Mouse (Mus musculus): ENCODE data around the gene Eif4e1b.
A peak's percentile ranks its signal among the peaks of the same experiment; 100 is the strongest.
"Not testable (repeated sequence)": the region's sequence is repeated elsewhere in the genome, so short reads cannot be mapped to it uniquely, and the experiment has no call there.

Gene Eif4e1b

GRCm38 (mm10) chr13:54759496-54759895 lies 24.3 kb upstream of the Eif4e1b start:
- DNase-seq (ENCODE audit: low spot score in 2 of 2), result no peak

DNA sequence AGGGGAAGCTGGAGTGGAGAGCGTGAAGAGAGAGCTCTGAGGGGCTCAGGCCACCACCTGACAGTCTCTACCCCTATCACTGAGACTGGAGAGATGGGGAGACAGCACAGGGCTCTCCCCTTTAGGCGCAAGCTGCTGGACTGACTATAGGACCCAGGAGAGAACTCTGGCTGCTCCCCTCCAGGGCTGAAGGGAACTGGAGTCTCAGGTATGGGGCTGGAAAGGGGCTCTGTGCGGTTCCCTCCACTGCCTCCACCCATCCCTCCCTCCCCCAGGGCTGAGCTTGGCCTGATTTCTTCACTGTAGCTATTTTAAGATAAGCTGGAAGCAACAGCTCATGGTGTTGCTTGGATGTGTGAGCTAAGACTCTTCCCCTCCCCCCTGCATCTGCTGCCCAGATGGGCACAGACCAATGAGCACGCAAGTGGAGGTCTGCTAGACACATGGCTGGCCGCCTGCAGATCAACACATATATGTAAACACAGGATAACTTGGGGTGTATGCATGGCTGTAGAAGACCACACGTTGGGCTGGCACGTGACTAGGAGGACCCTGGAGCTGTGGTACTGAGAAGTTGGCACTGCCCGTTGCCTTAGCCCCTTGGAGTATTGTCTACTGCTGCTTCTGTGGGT lies 23.5 kb upstream of the Eif4e1b start:
- DNase-seq (ENCODE audit: low spot score in 2 of 2), result no peak

- DNase-seq (ENCODE audit: low spot score in 2 of 2), result no peak
These were observed 22.9 kb upstream of the Eif4e1b start for GRCm38 (mm10) chr13:54760906-54761305.

- DNase-seq (ENCODE audit: low spot score in 2 of 2), result no peak
These were observed 18.3 kb upstream of the Eif4e1b start for GRCm38 (mm10) chr13:54765281-54766191.

DNA sequence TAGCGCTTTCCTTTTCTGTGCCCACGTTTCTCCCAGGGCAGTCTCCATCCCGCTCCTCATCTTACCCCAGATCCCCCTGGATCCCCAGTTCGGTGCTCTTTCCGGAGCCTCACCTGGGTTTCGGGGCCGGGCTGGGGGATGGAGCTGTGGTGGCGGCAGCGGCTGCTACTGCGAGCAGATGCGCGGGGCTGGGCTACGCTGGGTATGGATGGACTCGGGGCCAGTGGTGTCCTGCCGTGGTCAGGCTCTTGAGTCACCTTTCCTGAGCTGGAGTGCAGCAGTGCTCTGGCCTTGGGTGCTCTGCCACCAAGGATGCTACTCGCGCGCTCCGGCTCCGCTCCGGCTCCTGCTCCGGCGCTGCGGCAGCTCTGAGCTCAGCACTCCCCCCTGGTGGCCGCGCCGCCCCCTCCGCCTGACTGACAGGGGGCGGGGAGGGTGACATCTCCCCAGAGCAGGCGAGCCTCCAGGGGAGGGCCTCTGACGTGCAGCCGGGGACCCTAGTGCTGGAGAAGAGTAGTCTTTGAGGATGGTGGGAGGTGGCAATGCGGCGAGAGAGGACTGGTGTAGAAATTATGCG lies 17.5 kb upstream of the Eif4e1b start, which contains the start of gene Sncb:
Gene Sncb, minus strand, starts transcription at position 404 of the 577 bp plus-strand sequence.
- peak; percentile 46 to 82 for DNase-seq (ENCODE audit: low spot score in 2 of 2)

DNA sequence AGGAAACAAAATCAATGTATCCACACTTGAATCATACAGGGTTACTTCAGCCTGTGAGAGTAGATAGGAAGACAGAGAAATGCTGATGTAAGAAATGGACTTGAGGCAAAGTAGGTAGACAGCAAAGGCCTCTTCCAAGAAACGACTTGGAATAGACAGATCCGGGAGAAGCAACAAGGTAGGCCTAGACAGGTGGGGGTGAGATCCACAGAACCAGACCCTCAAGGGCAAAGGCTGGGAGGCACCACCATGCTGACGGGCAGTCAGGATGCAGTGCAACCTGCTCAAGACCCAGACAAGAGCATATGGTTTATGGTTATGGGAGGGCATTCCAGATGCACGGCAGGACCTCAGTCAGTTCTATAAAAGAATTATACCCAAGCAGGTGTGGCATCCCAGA lies 16.8 kb upstream of the Eif4e1b start:
- no peak for DNase-seq (ENCODE audit: low spot score in 2 of 2)

DNA sequence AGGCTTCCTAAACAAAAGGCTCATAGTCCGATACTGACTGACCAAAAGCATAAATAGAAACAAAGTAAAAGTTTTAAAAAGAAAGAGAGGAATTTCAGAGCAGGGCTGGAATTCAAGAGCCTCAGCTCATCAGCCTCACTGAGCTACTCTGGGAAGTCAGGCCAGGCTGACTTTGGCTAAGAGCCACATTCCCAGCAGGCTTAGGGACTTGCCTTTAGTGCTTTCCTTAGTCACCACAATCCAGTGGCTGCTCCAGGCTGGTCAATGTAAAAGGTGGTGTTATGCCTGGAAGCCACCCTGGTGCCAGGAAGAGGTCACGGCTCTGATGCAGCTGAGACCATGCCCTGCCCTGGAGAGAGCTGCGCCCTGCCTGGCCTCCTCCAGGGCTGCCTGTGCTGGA lies 3.2 kb upstream of the Eif4e1b start:
- no peak for DNase-seq (ENCODE audit: low spot score in 2 of 2)

DNA sequence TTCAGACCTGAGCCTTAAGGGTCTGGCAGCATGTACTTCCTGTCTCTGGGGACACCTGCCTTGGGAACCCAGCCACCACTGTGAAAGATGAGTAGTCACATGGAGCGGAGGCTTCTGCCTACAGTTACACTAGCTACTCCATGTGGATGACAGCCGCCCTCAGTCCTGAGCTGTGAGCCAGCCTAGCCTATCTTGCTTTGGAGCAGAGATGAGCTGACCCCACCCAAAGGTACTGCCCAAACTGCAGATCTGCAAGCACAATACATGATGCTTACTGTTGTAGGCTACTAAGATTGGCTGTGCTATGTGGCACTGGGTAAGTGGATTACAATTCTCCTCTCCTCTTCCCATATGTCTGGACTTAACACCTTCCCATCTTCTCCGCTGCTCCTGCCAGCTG lies 2.7 kb upstream of the Eif4e1b start:
- no peak for DNase-seq (ENCODE audit: low spot score in 2 of 2)

DNA sequence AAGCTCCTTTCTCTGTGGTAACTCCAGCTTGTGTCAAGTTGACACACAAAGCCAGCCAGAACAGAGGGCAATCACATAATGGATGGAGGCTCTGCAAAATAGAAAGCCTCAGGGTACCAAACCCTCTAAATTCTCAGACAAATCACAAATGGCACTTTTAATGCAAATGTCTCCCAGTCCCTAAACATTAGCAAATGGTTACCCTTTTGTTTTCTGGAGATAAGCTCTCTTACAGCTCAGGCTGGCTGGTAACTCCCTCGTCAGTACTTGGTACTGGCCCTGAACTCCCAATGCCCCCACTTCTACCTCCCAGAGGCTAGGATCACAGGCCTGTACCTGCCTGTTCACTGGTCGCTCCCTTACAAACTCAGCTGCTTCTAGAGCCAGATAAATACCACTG lies 563 bp upstream of the Eif4e1b start:
- no peak for DNase-seq (ENCODE audit: low spot score in 2 of 2)

DNA sequence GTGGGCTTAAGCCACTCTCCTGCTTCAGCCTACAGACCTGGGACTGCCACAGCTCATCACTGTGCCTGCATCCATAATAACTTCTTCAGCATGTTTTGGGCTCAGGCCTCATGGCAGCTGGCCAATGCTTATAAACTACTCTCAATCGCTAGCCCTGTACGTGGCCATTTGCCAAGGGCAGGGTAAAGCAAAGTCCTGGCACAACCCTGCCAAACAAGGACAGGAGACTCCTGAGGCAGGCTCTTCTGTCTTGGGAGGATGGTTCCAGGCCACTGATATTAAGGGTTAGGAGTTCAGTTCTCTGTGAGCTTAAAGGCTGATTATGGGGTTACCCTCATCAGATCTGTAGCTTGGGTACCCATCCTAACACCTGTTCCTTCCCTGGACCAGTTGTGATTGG lies 3.8 kb downstream of the Eif4e1b start:
- not testable (repeated sequence) for DNase-seq (ENCODE audit: low spot score in 2 of 2)

DNA sequence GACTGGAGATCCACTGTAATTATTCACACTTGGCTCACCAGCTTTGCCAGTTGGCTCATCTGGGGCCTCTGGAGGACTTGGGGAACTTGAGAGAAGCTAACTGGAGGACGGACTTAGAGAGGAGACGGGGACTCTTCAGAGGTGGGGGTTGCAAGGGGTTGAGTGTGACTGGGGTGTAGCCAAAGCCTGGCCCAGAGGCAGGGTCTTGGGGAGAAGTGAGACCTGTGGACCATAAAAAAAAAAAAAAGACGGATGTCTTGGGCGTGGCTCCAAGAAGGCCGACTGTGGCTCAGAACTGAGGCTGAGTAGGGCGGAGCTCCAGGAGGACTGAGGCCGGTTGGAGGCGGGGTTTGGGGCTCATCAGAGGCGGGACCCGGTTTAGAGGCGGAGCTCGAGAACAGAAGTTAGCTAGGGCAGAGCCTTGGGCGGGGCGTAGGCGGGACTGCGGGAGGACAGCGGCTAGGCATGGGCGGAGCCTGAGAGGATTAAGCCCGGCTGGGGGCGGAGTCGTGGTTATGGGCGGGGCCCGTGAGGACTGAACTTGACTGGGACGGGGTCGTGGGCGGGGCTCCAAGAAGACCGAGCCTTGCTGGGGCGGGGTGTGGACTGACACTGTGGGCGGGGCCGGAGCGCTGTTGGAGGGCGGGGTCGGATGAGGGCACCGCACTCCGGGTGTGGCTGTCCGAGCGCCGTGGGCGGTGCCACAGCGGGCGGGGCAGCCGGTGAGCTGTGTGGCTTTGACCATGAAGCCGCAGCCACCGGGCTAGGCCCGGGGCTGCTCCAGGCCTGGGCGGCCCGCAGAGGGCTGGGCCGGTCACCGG lies 5.2 kb downstream of the Eif4e1b start, which contains the start of gene Tspan17:
Gene Tspan17, plus strand, starts transcription at position 638 of the 821 bp plus-strand sequence.
- DNase-seq (ENCODE audit: low spot score in 2 of 2), result peak; percentile 87 to 91

DNA sequence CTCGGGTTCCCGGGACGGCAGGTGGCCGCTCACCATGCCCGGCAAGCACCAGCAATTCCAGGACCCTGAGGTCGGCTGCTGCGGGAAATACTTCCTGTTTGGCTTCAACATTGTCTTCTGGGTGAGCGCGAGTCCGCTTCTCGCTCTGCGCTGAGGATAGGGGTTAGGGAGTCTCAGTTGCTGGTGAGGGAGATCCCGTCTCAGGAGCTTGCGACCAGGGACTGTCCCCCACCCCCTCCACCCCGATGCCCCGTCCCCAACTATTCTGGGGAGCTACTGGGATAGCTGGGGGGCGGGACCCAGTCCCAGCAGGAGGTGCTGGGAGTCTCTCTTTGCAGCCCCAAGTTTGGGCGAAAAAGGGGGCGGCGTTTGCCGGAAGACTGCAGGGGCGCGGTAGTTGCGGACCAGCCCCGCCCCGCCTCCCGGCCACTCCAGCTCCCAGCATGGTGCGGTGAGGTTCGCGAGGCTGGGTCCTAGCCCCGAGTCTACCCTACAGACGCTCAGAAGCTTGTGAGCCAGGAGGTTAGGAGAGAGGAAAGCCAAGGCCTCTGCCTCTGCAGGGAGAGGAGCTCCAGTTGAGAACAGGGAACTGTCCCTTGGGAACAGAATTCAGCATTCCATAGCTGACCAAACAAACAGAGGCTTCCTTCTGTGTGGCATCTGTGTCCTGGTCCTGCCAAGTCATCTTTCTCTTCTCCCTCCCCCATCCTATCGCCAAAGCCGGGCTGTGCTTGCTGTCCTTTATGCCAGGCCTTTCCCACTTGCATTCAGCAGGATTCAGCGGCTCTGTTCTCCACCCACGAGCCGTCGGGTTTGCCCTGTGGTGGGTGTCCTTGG lies 6.0 kb downstream of the Eif4e1b start:
- no peak for DNase-seq (ENCODE audit: low spot score in 2 of 2)

- DNase-seq (ENCODE audit: low spot score in 2 of 2), result no peak
These were observed 8.7 kb downstream of the Eif4e1b start for GRCm38 (mm10) chr13:54792259-54793230.

DNA sequence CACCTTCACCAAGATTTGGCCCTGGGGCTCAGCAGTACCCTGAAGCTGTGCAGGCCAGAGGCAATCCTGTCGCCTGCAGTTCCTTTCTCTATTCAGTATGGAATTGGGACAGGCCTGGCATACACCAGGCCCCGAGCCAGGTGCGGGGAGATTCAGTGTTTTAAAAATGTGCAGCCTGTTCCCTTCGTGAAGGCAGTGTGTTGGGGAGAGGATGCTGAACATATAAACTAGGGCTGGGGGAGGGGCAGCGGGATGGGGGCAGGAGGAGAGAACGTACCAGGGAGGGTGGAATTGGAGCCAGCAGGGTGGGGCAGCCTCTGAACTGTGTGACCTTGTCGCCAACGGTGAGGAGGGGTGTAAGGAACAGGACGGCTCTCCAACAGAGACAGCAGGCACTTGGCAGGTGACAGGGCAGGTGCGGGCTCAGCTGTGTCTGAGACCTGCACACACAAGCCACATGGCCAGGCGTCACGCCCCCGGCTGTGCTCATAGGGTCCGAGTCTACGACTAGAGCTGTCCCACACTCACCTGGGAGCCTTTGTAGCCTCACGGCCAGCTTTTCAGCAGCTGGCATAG lies 10.3 kb downstream of the Eif4e1b start:
- no peak for DNase-seq (ENCODE audit: low spot score in 2 of 2)

GRCm38 (mm10) chr13:54794843-54795242 lies 11.0 kb downstream of the Eif4e1b start:
- DNase-seq (ENCODE audit: low spot score in 2 of 2), result no peak

- no peak for DNase-seq (ENCODE audit: low spot score in 2 of 2)
These were observed 13.6 kb downstream of the Eif4e1b start for GRCm38 (mm10) chr13:54797356-54797755.

DNA sequence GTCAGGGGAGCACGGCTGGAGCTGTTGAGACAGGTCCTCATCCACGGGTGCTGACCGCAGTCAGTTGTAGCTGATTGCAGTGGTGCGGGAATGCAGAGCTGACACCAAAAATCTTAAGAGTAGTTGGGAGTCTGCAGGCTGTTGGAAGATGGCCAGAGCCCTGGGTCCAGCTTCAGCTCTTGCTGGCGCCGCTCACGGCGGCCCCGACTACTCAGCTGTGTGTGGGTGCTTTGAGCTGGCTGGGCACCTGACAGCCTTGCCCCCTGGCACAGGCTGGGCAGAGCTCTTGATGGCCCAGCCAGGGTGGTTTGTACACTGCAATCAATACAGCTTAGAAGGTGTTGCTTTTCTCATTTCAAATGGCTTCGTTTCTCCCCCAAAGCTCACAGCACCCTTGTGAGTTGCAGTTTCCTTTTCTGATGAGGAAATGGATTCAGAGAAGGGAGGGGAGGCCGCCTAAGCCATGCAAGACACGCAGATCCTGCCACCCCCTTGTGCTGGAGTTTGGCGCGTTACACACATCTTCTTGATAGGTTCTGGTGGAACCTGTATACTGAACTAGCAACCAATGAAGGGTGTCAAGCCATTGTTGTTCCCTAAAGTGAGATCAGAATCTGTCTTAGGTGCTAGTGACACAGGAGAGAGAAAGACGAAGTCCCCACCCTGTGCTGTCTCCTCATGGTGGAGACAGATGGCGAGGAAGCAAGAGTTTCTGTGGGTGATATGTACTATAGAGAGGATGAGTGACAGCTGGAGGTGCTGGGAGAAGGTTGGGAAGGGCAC lies 14.3 kb downstream of the Eif4e1b start:
- no peak for DNase-seq (ENCODE audit: low spot score in 2 of 2)

- no peak for DNase-seq (ENCODE audit: low spot score in 2 of 2)
These were observed 14.9 kb downstream of the Eif4e1b start for GRCm38 (mm10) chr13:54798740-54799139.
